Mouse (Mus musculus): Measurements from ENCODE around the gene Myrfl. TPM values are rescaled to one million over a fixed set of nuclear protein-coding genes. Genes with fewer than 3 reads are reported as not detected.

The Myrfl gene
- polyA plus RNA-seq, 1 experiment = 0.02 TPM

DNA sequence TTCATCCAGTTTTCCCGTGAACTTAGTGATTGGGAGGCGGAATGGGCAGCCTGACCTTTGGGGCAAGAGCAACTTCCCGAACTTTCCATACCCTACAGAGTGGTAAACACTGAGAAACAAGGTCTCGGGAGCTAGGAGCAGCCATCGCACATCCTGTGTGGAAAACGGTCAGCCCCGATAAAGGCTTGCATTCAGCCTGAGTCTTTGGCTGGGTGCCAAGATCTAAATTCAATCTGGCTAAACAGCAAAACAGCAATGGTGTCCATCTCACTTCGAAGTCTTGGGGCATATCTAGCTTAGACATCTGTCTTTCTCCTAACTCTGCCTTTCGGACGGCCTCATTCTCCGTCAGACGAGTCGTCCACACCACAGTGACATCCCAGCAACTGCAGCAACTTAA is 128.1 kb downstream of the Myrfl start:
- no peak overlapping the region for H3K4me3 ChIP-seq (ENCODE audit: extremely low read depth, insufficient read depth, insufficient read length)
- no peaks in the 10 kb centered on the region for H3K4me1 ChIP-seq (ENCODE audit: control insufficient read depth, insufficient read depth, insufficient read length)
- TF ChIP-seq CTCF (IDR thresholded peaks at IDR 0.05; ENCODE audit: extremely low read depth, insufficient read depth, insufficient read length, insufficient replicate concordance) (no peak), POLR2A (IDR thresholded peaks at IDR 0.05; ENCODE audit: low read depth, low read length) (no peak)
- no peak overlapping the region for H3K27ac ChIP-seq (ENCODE audit: insufficient read depth, low read length)
- H3K36me3 ChIP-seq (ENCODE audit: control insufficient read depth, insufficient read depth, low read length) = no peaks in the 10 kb centered on the region
- WGBS = 57% methylated on average over 13 of the region's 13 CpGs
- DNase-seq (ENCODE audit: low read depth in 1 of 2, low spot score in 2 of 2) = no peak
- H3K27me3 ChIP-seq (ENCODE audit: control insufficient read depth, insufficient read depth, low read length) = no peaks in the 10 kb centered on the region

GRCm38 (mm10) chr10:116766525-116766924 is 130.2 kb downstream of the Myrfl start:
- Histone ChIP-seq H3K27ac (ENCODE audit: insufficient read depth, low read length) (no peak overlapping the region), H3K4me3 (ENCODE audit: extremely low read depth, insufficient read depth, insufficient read length) (no peak overlapping the region), H3K36me3 (ENCODE audit: control insufficient read depth, insufficient read depth, low read length) (no peaks in the 10 kb centered on the region), H3K27me3 (ENCODE audit: control insufficient read depth, insufficient read depth, low read length) (no peaks in the 10 kb centered on the region), H3K4me1 (ENCODE audit: control insufficient read depth, insufficient read depth, insufficient read length) (no peaks in the 10 kb centered on the region)
- 90% methylated on average over 6 of the region's 6 CpGs for WGBS
- TF ChIP-seq CTCF (IDR thresholded peaks at IDR 0.05; ENCODE audit: extremely low read depth, insufficient read depth, insufficient read length, insufficient replicate concordance) (no peak), POLR2A (IDR thresholded peaks at IDR 0.05; ENCODE audit: low read depth, low read length) (no peak)
- no peak for DNase-seq (ENCODE audit: low read depth in 1 of 2, low spot score in 2 of 2)

GRCm38 (mm10) chr10:116761476-116762068 is 135.1 kb downstream of the Myrfl start:
- TF ChIP-seq POLR2A (IDR thresholded peaks at IDR 0.05; ENCODE audit: low read depth, low read length) = no peak
- no peak for TF ChIP-seq CTCF (IDR thresholded peaks at IDR 0.05; ENCODE audit: extremely low read depth, insufficient read depth, insufficient read length, insufficient replicate concordance)
- Histone ChIP-seq H3K36me3 (ENCODE audit: control insufficient read depth, insufficient read depth, low read length) (no peaks in the 10 kb centered on the region), H3K4me1 (ENCODE audit: control insufficient read depth, insufficient read depth, insufficient read length) (no peaks in the 10 kb centered on the region), H3K4me3 (ENCODE audit: extremely low read depth, insufficient read depth, insufficient read length) (no peak overlapping the region), H3K27ac (ENCODE audit: insufficient read depth, low read length) (no peak overlapping the region), H3K27me3 (ENCODE audit: control insufficient read depth, insufficient read depth, low read length) (no peaks in the 10 kb centered on the region)
- WGBS = 74% methylated on average over 4 of the region's 4 CpGs
- no peak for DNase-seq (ENCODE audit: low read depth in 1 of 2, low spot score in 2 of 2)

GRCm38 (mm10) chr10:116760561-116760960 is 136.2 kb downstream of the Myrfl start:
- TF ChIP-seq POLR2A (IDR thresholded peaks at IDR 0.05; ENCODE audit: low read depth, low read length) = no peak
- TF ChIP-seq CTCF (IDR thresholded peaks at IDR 0.05; ENCODE audit: extremely low read depth, insufficient read depth, insufficient read length, insufficient replicate concordance) = no peak

DNA sequence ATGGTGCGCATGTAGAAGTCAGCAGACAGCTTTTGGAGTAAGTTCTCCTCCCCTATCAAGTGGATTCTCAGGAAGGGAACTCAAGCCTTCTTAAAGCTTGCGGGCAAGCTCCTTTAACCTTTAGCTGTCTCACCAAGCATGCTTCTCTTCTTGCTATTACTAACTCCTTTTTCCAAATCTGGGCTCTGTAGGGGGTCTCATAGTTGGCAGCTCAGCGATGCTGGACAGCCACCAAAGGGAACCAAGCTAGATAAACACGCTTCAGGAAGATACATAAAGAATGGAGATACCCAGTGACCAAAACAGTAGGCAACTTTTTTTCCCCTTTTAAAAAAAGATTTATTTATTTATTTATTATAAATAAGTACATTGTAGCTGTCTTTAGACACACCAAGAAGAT is 136.9 kb downstream of the Myrfl start:
- no peak overlapping the region for H3K27ac ChIP-seq (ENCODE audit: insufficient read depth, low read length)
- TF ChIP-seq POLR2A (IDR thresholded peaks at IDR 0.05; ENCODE audit: low read depth, low read length) (no peak), CTCF (IDR thresholded peaks at IDR 0.05; ENCODE audit: extremely low read depth, insufficient read depth, insufficient read length, insufficient replicate concordance) (no peak)
- H3K27me3 ChIP-seq (ENCODE audit: control insufficient read depth, insufficient read depth, low read length) = no peaks in the 10 kb centered on the region
- 91% methylated on average over 4 of the region's 4 CpGs for WGBS
- no peaks in the 10 kb centered on the region for H3K4me1 ChIP-seq (ENCODE audit: control insufficient read depth, insufficient read depth, insufficient read length)
- H3K4me3 ChIP-seq (ENCODE audit: extremely low read depth, insufficient read depth, insufficient read length) = no peak overlapping the region
- no peak for DNase-seq (ENCODE audit: low read depth in 1 of 2, low spot score in 2 of 2)
- H3K36me3 ChIP-seq (ENCODE audit: control insufficient read depth, insufficient read depth, low read length) = no peaks in the 10 kb centered on the region

More at GRCm38 (mm10) chr10:116760561-116760960, 136.2 kb downstream of the Myrfl start:
- 91% methylated on average over 14 of the region's 14 CpGs for WGBS
- no peak for DNase-seq (ENCODE audit: low read depth in 1 of 2, low spot score in 2 of 2)
- H3K27ac ChIP-seq (ENCODE audit: insufficient read depth, low read length) = no peak overlapping the region
- no peaks in the 10 kb centered on the region for H3K4me1 ChIP-seq (ENCODE audit: control insufficient read depth, insufficient read depth, insufficient read length)
- no peaks in the 10 kb centered on the region for H3K27me3 ChIP-seq (ENCODE audit: control insufficient read depth, insufficient read depth, low read length)
- no peaks in the 10 kb centered on the region for H3K36me3 ChIP-seq (ENCODE audit: control insufficient read depth, insufficient read depth, low read length)
- no peak overlapping the region for H3K4me3 ChIP-seq (ENCODE audit: extremely low read depth, insufficient read depth, insufficient read length)

- WGBS = 84% methylated on average over 10 of the region's 10 CpGs
- TF ChIP-seq CTCF (IDR thresholded peaks at IDR 0.05; ENCODE audit: extremely low read depth, insufficient read depth, insufficient read length, insufficient replicate concordance) = no peak
- no peak for TF ChIP-seq POLR2A (IDR thresholded peaks at IDR 0.05; ENCODE audit: low read depth, low read length)
- Histone ChIP-seq H3K4me1 (ENCODE audit: control insufficient read depth, insufficient read depth, insufficient read length) (no peaks in the 10 kb centered on the region), H3K27ac (ENCODE audit: insufficient read depth, low read length) (no peak overlapping the region), H3K27me3 (ENCODE audit: control insufficient read depth, insufficient read depth, low read length) (no peaks in the 10 kb centered on the region), H3K36me3 (ENCODE audit: control insufficient read depth, insufficient read depth, low read length) (no peaks in the 10 kb centered on the region), H3K4me3 (ENCODE audit: extremely low read depth, insufficient read depth, insufficient read length) (no peak overlapping the region)
- DNase-seq (ENCODE audit: low read depth in 1 of 2, low spot score in 2 of 2) = no peak
Observed at GRCm38 (mm10) chr10:116755881-116756581, 140.7 kb downstream of the Myrfl start.

DNA sequence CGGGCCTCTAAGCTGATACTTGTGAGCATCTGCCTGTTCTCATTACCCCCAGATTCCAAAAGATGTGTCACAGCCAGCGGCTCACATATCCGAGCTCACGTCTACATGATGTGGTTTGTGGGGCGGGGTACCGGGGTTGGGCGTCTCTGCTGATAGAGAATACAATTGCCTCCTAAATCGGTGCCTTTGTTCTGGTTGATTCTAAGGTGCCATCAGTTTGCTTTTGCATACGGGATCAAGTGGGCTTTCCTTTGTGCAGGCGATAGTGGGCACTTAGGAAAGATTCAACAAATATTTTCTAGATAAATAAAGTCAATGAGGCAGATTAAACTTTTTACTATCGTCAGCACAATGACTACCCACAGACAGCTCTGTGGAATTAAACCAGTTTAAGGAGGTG is 141.8 kb downstream of the Myrfl start:
- Histone ChIP-seq H3K27me3 (ENCODE audit: control insufficient read depth, insufficient read depth, low read length) (no peaks in the 10 kb centered on the region), H3K36me3 (ENCODE audit: control insufficient read depth, insufficient read depth, low read length) (no peaks in the 10 kb centered on the region), H3K4me1 (ENCODE audit: control insufficient read depth, insufficient read depth, insufficient read length) (no peaks in the 10 kb centered on the region), H3K4me3 (ENCODE audit: extremely low read depth, insufficient read depth, insufficient read length) (no peak overlapping the region), H3K27ac (ENCODE audit: insufficient read depth, low read length) (no peak overlapping the region)
- WGBS = 90% methylated on average over 11 of the region's 11 CpGs
- TF ChIP-seq POLR2A (IDR thresholded peaks at IDR 0.05; ENCODE audit: low read depth, low read length) (no peak), CTCF (IDR thresholded peaks at IDR 0.05; ENCODE audit: extremely low read depth, insufficient read depth, insufficient read length, insufficient replicate concordance) (no peak)
- no peak for DNase-seq (ENCODE audit: low read depth in 1 of 2, low spot score in 2 of 2)
